Mouse (Mus musculus) heart, embryonic 15.5 days (tissue): ENCODE data around the gene Pfdn4. TPM values are rescaled to one million over a fixed set of nuclear protein-coding genes. Genes with fewer than 3 reads are reported as not detected.

Experiments used
- ATAC-seq: fragments of 200-750 bp; cut with Nextera tagmentation; replicated peaks from 2 replicates; pipeline ENCODE4 v1.8.0; 2017; ENCODE audit warnings: low read depth, moderate TSS enrichment; ENCODE audit not compliant: insufficient number of reproducible peaks, insufficient read depth, low FRiP score
- H3K27ac ChIP-seq: fragments of 300-500 bp; sonication (generic); 2 replicates; pipeline ENCODE4 v1.5.1; 2015; ENCODE audit warnings: mild to moderate bottlenecking, inconsistent platforms
- H3K27me3 ChIP-seq: fragments of 300-500 bp; sonication (generic); 2 replicates; pipeline ENCODE4 v1.6.1; 2015; ENCODE audit warnings: inconsistent platforms
- H3K36me3 ChIP-seq: fragments of 300-500 bp; sonication (generic); 2 replicates; pipeline ENCODE4 v1.6.1; 2015; ENCODE audit warnings: mild to moderate bottlenecking, inconsistent platforms
- H3K4me1 ChIP-seq: fragments of 300-500 bp; sonication (generic); replicated peaks from 2 replicates; pipeline ENCODE4 v1.6.1; 2015; ENCODE audit warnings: inconsistent platforms
- H3K4me2 ChIP-seq: fragments of 300-500 bp; sonication (generic); 2 replicates; pipeline ENCODE4 v1.6.1; 2015; ENCODE audit warnings: inconsistent platforms, mild to moderate bottlenecking, moderate library complexity
- H3K4me3 ChIP-seq: fragments of 300-500 bp; sonication (generic); 2 replicates; pipeline ENCODE4 v1.5.1; 2015; ENCODE audit warnings: mild to moderate bottlenecking, inconsistent platforms
- H3K9ac ChIP-seq: fragments of 300-500 bp; sonication (generic); 2 replicates; pipeline ENCODE4 v1.6.1; 2015; ENCODE audit warnings: mild to moderate bottlenecking, inconsistent platforms
- H3K9me3 ChIP-seq: fragments of 300-500 bp; sonication (generic); replicated peaks from 2 replicates; pipeline ENCODE4 v1.6.1; 2016; ENCODE audit warnings: inconsistent platforms
- WGBS: fragments of 180-500 bp; shearing (Covaris S2); methylation state at CpG from one replicate; pipeline ENCODE4 v1.1.7; 2015; ENCODE audit warnings: mixed read lengths; 5-methylcytosine and 5-hydroxymethylcytosine counted together
- polyA plus RNA-seq: library from polyadenylated mRNA; unstranded; fragments of >200 nt; fragmentation: Nextera tagmentation; extraction: Ambion mirVana; gene quantifications from 2 replicates; pipeline ENCODE4 v1.2.1, GENCODE M21; 2015

The Pfdn4 gene
- polyA plus RNA-seq, 1 experiment from 2014 or later, result 50.7 TPM

DNA sequence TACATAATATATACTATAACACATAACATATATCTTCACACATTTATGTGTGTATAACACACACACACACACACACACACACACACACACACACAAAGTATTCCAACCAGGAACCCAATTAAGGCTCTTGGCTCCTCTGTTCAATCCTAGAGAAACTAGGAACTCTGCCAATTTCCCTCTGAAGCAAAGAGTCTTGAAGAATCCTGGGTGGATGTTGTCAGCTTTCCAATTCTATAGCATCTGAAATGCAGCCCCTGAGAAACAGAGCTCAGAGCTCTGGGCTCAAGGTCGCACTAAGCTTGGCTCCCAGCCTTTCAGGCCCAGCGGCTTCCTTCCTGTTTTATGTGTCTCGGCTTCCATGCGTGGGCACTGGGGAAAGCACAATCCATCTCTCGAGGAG lies 54.0 kb downstream of the Pfdn4 start:
- ATAC-seq, result peak; percentile 43; the same call in 1 of the 2 replicates
- Histone ChIP-seq H3K4me1 (peaks cover 11% of the 10 kb centered on the region), H3K9me3 (no peaks in the 10 kb centered on the region), H3K36me3 (no peaks in the 10 kb centered on the region), H3K27ac (peak overlapping the region; percentile 53; the same call in 1 of the 2 replicates), H3K4me3 (no peak overlapping the region), H3K4me2 (no peak overlapping the region), H3K27me3 (0 out of 2 replicates have a peak, but pooled peaks cover under 1% of the 10 kb centered on the region), H3K9ac (no peak overlapping the region)
- WGBS, result 26% methylated on average over 5 of the region's 5 CpGs

- no peak for ATAC-seq
- Histone ChIP-seq H3K4me2 (no peak overlapping the region), H3K27ac (no peak overlapping the region), H3K4me1 (peaks cover 11% of the 10 kb centered on the region), H3K36me3 (no peaks in the 10 kb centered on the region), H3K27me3 (0 out of 2 replicates have a peak, but pooled peaks cover 2% of the 10 kb centered on the region), H3K4me3 (no peak overlapping the region), H3K9me3 (no peaks in the 10 kb centered on the region), H3K9ac (no peak overlapping the region)
- WGBS, result 72% methylated on average over 7 of the region's 7 CpGs
Observed at GRCm38 (mm10) chr2:170552088-170552487, 55.9 kb downstream of the Pfdn4 start.

- Histone ChIP-seq H3K9ac (no peak overlapping the region), H3K27me3 (no peaks in the 10 kb centered on the region), H3K4me2 (no peak overlapping the region), H3K4me3 (no peak overlapping the region), H3K4me1 (no peaks in the 10 kb centered on the region), H3K27ac (no peak overlapping the region), H3K36me3 (no peaks in the 10 kb centered on the region), H3K9me3 (no peaks in the 10 kb centered on the region)
- 75% methylated on average over 15 of the region's 15 CpGs for whole genome bisulfite sequencing
- no peak for ATAC-seq
Observed at GRCm38 (mm10) chr2:170563956-170564855, 68.0 kb downstream of the Pfdn4 start.

GRCm38 (mm10) chr2:170564995-170565394 lies 68.8 kb downstream of the Pfdn4 start:
- Histone ChIP-seq H3K4me2 (no peak overlapping the region), H3K4me3 (no peak overlapping the region), H3K27me3 (no peaks in the 10 kb centered on the region), H3K4me1 (no peaks in the 10 kb centered on the region), H3K36me3 (no peaks in the 10 kb centered on the region), H3K27ac (no peak overlapping the region), H3K9me3 (no peaks in the 10 kb centered on the region), H3K9ac (no peak overlapping the region)
- ATAC-seq, result no peak
- WGBS, result 82% methylated on average over 8 of the region's 8 CpGs

Other genes starting within 250 kb of the Pfdn4 start
- gene Bcas1, start 68.6 kb upstream of the Pfdn4 start, polyA plus RNA-seq, result 0.82 and 1.0 TPM in 2 replicates
- gene Cyp24a1, start 717 bp downstream of the Pfdn4 start, polyA plus RNA-seq, result not detected in 2 replicates
- not detected in 2 replicates for gene 4930470P17Rik, start 105.6 kb downstream of the Pfdn4 start, polyA plus RNA-seq
- 5.6 TPM in 2 replicates for gene Dok5, start 235.4 kb downstream of the Pfdn4 start, polyA plus RNA-seq